Mouse (Mus musculus): ENCODE results near the gene Mms19. TPM values are rescaled to one million over a fixed set of nuclear protein-coding genes. Genes with fewer than 3 reads are reported as not detected.
A peak's percentile ranks its signal among the peaks of the same experiment; 100 is the strongest.

Gene Mms19
- 28.0 and 31.2 TPM in 2 replicates for polyA plus RNA-seq (2015; fragmentation: Nextera tagmentation; extraction: Ambion mirVana)

GRCm38 (mm10) chr19:41980819-41981594 is at the start of gene Mms19:
TSS of gene Mms19 (minus strand) at chr19:41981157.
- peak; percentile 99 for DNase-seq (ENCODE audit: low spot score)

- peak; percentile 67 for DNase-seq (ENCODE audit: low spot score)
Observed at GRCm38 (mm10) chr19:42026158-42026557, 45.2 kb upstream of the Mms19 start.

- no peak for DNase-seq (ENCODE audit: low spot score)
Observed at GRCm38 (mm10) chr19:42022542-42022848, 41.5 kb upstream of the Mms19 start.

GRCm38 (mm10) chr19:42021681-42022541 is 41.0 kb upstream of the Mms19 start:
- no peak for DNase-seq (ENCODE audit: low spot score)

- peak; percentile 78 for DNase-seq (ENCODE audit: low spot score)
Observed at GRCm38 (mm10) chr19:42019011-42019522, 38.1 kb upstream of the Mms19 start.

- DNase-seq (ENCODE audit: low spot score) = no peak
Observed at GRCm38 (mm10) chr19:42017399-42018247, 36.7 kb upstream of the Mms19 start.

GRCm38 (mm10) chr19:42016840-42017239 is 35.9 kb upstream of the Mms19 start:
- no peak for DNase-seq (ENCODE audit: low spot score)

GRCm38 (mm10) chr19:42016251-42016650 is 35.3 kb upstream of the Mms19 start:
- no peak for DNase-seq (ENCODE audit: low spot score)

GRCm38 (mm10) chr19:42015001-42015400 is 34.0 kb upstream of the Mms19 start:
- DNase-seq (ENCODE audit: low spot score) = no peak

- DNase-seq (ENCODE audit: low spot score) = no peak
Observed at GRCm38 (mm10) chr19:42014231-42014825, 33.4 kb upstream of the Mms19 start.

GRCm38 (mm10) chr19:42011123-42011522 is 30.2 kb upstream of the Mms19 start:
- no peak for DNase-seq (ENCODE audit: low spot score)

GRCm38 (mm10) chr19:42010436-42010835 is 29.5 kb upstream of the Mms19 start:
- no peak for DNase-seq (ENCODE audit: low spot score)

GRCm38 (mm10) chr19:42009067-42009466 is 28.1 kb upstream of the Mms19 start:
- DNase-seq (ENCODE audit: low spot score) = peak; percentile 34

- no peak for DNase-seq (ENCODE audit: low spot score)
Observed at GRCm38 (mm10) chr19:42008586-42008985, 27.6 kb upstream of the Mms19 start.

- DNase-seq (ENCODE audit: low spot score) = no peak
Observed at GRCm38 (mm10) chr19:42006568-42006967, 25.6 kb upstream of the Mms19 start.

- DNase-seq (ENCODE audit: low spot score) = no peak
Observed at GRCm38 (mm10) chr19:42005616-42006015, 24.7 kb upstream of the Mms19 start.

GRCm38 (mm10) chr19:42004258-42004657 is 23.3 kb upstream of the Mms19 start:
- DNase-seq (ENCODE audit: low spot score) = no peak

GRCm38 (mm10) chr19:42001253-42001980 is 20.5 kb upstream of the Mms19 start:
- no peak for DNase-seq (ENCODE audit: low spot score)

GRCm38 (mm10) chr19:42000446-42000958 is 19.5 kb upstream of the Mms19 start:
- DNase-seq (ENCODE audit: low spot score) = no peak

- no peak for DNase-seq (ENCODE audit: low spot score)
Observed at GRCm38 (mm10) chr19:41999688-42000283, 18.8 kb upstream of the Mms19 start.

All from thymus, postnatal 0 days (tissue).